15 mouse cellular contexts compared by ENCODE assay signal in genomic region chr2:6146257-6146656, GRCm38 (mm10). TPM values are rescaled to one million over a fixed set of nuclear protein-coding genes. Genes with fewer than 3 reads are reported as not detected.
"Had no signal": no experiment of that assay in that cellular context is flagged by ENCODE, and none has a peak within 500 bp of the region (broad histone marks: within the 10 kb centered on the region; RNA-seq: fewer than 3 reads in every experiment).

No protein-coding gene starts in this region.

- H3K9ac ChIP-seq: liver, embryonic 12.5 days; liver, embryonic 14.5 days; lung, embryonic 14.5 days; midbrain, embryonic 13.5 days; neural tube, embryonic 12.5 days; stomach, embryonic 15.5 days had no signal

- H3K36me3 ChIP-seq: liver, embryonic 12.5 days; midbrain, embryonic 10.5 days; midbrain, embryonic 13.5 days; neural tube, embryonic 12.5 days; stomach, embryonic 15.5 days had no signal

- H3K9me3 ChIP-seq: liver, embryonic 12.5 days; midbrain, embryonic 10.5 days; midbrain, embryonic 13.5 days; neural tube, embryonic 12.5 days; stomach, embryonic 15.5 days had no signal

- H3K4me2 ChIP-seq: liver, embryonic 12.5 days; lung, embryonic 14.5 days; midbrain, embryonic 13.5 days; neural tube, embryonic 12.5 days; stomach, embryonic 15.5 days had no signal

- H3K27me3 ChIP-seq: midbrain, embryonic 13.5 days; neural tube, embryonic 12.5 days; stomach, embryonic 15.5 days had no signal

- ATAC-seq: liver, embryonic 12.5 days had no signal

- H3K27ac ChIP-seq: liver, embryonic 12.5 days; liver, embryonic 14.5 days; midbrain, embryonic 10.5 days; midbrain, embryonic 13.5 days; neural tube, embryonic 12.5 days; stomach, embryonic 15.5 days; stomach, postnatal 0 days had no signal

- H3K4me3 ChIP-seq: liver, embryonic 12.5 days; midbrain, embryonic 10.5 days; midbrain, embryonic 13.5 days; neural tube, embryonic 12.5 days; stomach, embryonic 15.5 days had no signal

- DNase-seq: lung, adult 18-20 months; lung, embryonic 14.5 days; lung, postnatal 4 days; right cerebral cortex, postnatal 14 days; thymus, adult 2 months; thymus, postnatal 25 days; thymus, postnatal 4 days had no signal

- H3K4me1 ChIP-seq: liver, embryonic 12.5 days; midbrain, embryonic 13.5 days; neural tube, embryonic 12.5 days; stomach, embryonic 15.5 days had no signal

RNA-seq across cellular contexts. Expression of gene Proser2, which starts 16.2 kb away (rescaled TPM):
- total RNA-seq: megakaryocyte-erythroid progenitor cell, adult 5-6 weeks had no signal
